Mouse (Mus musculus): ENCODE results near the gene Fam89b.

The Fam89b gene

GRCm38 (mm10) chr19:5729444-5729815 is at the start of gene Fam89b:
TSS of gene Fam89b (minus strand) at chr19:5729653.
- DNase-seq (ENCODE audit: low spot score) = peak; percentile 79

GRCm38 (mm10) chr19:5778312-5778711 is 48.9 kb upstream of the Fam89b start:
- DNase-seq (ENCODE audit: low spot score) = no peak

- DNase-seq (ENCODE audit: low spot score) = no peak
These were observed 48.1 kb upstream of the Fam89b start for GRCm38 (mm10) chr19:5777387-5778032.

GRCm38 (mm10) chr19:5770925-5771860 is 41.7 kb upstream of the Fam89b start, which contains the start of gene Scyl1:
TSS of gene Scyl1 (minus strand) at chr19:5771419.
- DNase-seq (ENCODE audit: low spot score) = peak; percentile 88

GRCm38 (mm10) chr19:5770311-5770710 is 40.9 kb upstream of the Fam89b start:
- no peak for DNase-seq (ENCODE audit: low spot score)

GRCm38 (mm10) chr19:5767271-5767670 is 37.8 kb upstream of the Fam89b start:
- no peak for DNase-seq (ENCODE audit: low spot score)

- DNase-seq (ENCODE audit: low spot score) = no peak
These were observed 33.7 kb upstream of the Fam89b start for GRCm38 (mm10) chr19:5763163-5763562.

- peak; percentile 25 for DNase-seq (ENCODE audit: low spot score)
These were observed 29.5 kb upstream of the Fam89b start for GRCm38 (mm10) chr19:5758878-5759403.

- DNase-seq (ENCODE audit: low spot score) = no peak
These were observed 27.7 kb upstream of the Fam89b start for GRCm38 (mm10) chr19:5756991-5757636.

GRCm38 (mm10) chr19:5756321-5756985 is 27.0 kb upstream of the Fam89b start:
- no peak for DNase-seq (ENCODE audit: low spot score)

GRCm38 (mm10) chr19:5751742-5752141 is 22.3 kb upstream of the Fam89b start:
- no peak for DNase-seq (ENCODE audit: low spot score)

- DNase-seq (ENCODE audit: low spot score) = no peak
These were observed 21.5 kb upstream of the Fam89b start for GRCm38 (mm10) chr19:5750951-5751350.

GRCm38 (mm10) chr19:5749476-5749875 is 20.0 kb upstream of the Fam89b start:
- DNase-seq (ENCODE audit: low spot score) = no peak

- no peak for DNase-seq (ENCODE audit: low spot score)
These were observed 17.5 kb upstream of the Fam89b start for GRCm38 (mm10) chr19:5746907-5747363.

GRCm38 (mm10) chr19:5745756-5746710 is 16.6 kb upstream of the Fam89b start:
- DNase-seq (ENCODE audit: low spot score) = no peak

- peak; percentile 69 for DNase-seq (ENCODE audit: low spot score)
These were observed 14.1 kb upstream of the Fam89b start for GRCm38 (mm10) chr19:5743576-5743975.

- DNase-seq (ENCODE audit: low spot score) = no peak
These were observed 12.8 kb upstream of the Fam89b start for GRCm38 (mm10) chr19:5742241-5742641.

GRCm38 (mm10) chr19:5741641-5742240 is 12.3 kb upstream of the Fam89b start:
- peak; percentile 77 for DNase-seq (ENCODE audit: low spot score)

- peak; percentile 58 for DNase-seq (ENCODE audit: low spot score)
These were observed 11.2 kb upstream of the Fam89b start, which contains the start of gene Ltbp3 for GRCm38 (mm10) chr19:5740320-5741317. TSS of gene Ltbp3 (plus strand) at chr19:5740904.

Data from MN1 (cell line).